Mouse (Mus musculus) MN1 (cell line): ENCODE data around the gene Olfr2.
"Not testable (repeated sequence)": the region's sequence is repeated elsewhere in the genome, so short reads cannot be mapped to it uniquely, and the experiment has no call there.

Experiments
- DNase-seq: peaks from one replicate; pipeline ENCODE4 v3.0.0-alpha.2; 2016; ENCODE audit warnings: low spot score

Olfr2 gene

DNA sequence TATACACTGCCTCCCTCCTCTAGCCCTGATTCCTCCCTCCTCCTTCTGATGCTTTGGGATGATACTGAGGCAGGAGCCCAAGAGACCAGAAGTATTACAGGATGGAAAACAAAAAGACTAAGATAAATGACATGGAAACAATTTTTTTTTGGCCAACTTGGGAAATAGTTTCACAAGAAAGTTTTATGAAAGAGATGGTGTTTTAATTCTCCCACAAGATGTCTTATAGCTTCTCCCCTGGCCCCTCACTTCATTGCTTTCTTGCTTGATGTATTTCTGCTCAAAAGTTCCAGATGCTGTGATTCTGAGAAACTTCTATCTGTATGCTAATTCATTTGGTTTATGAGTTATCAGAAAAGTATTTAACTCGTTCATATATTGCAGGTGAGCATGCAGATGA, at the start of gene Olfr2:
Olfr2 (minus strand) TSS at position 101 of the 400 bp plus-strand sequence.
- no peak for DNase-seq

- no peak for DNase-seq
Measured at GRCm38 (mm10) chr7:107047578-107047977, 41.7 kb upstream of the Olfr2 start.

DNA sequence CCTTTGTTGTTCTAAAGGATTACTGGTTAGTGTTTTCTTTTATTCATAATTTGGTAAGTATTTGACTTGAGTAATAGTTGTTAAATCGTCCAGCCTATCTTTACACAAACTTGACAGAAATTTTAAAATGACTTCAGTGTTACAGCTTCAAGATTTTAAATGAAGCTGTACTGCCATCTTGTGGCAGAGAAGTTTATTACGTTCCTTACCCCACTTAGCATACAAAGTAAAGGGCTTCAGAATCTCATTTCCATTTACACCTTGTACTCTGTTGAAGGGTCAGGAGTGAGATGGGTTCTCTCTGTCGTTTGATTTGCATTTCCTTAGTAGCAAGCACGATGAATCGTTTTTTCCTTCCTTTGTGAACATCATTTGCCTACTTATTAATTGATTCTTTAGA, 40.0 kb upstream of the Olfr2 start:
- DNase-seq = peak; percentile 63

DNA sequence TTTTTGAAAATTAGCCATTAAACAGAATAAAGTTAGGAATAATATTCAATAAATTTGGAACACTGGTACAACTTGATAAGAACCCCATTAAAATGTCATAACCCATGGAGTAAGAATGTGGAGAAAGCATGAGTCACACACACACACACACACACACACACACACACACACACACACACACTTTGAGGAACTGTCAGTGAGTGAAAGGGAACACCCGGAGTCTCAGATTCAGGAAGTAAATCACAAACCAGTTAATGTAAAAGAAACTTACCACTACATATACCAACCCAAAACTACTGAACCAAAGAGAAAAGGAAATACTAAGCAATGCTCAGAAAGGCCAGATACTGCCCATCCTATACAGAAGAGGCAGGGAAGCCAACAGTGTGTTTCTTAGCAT, 38.5 kb upstream of the Olfr2 start:
- no peak for DNase-seq

GRCm38 (mm10) chr7:107043136-107043535, 37.3 kb upstream of the Olfr2 start:
- DNase-seq = no peak

GRCm38 (mm10) chr7:107039934-107040563, 34.2 kb upstream of the Olfr2 start:
- no peak for DNase-seq

DNA sequence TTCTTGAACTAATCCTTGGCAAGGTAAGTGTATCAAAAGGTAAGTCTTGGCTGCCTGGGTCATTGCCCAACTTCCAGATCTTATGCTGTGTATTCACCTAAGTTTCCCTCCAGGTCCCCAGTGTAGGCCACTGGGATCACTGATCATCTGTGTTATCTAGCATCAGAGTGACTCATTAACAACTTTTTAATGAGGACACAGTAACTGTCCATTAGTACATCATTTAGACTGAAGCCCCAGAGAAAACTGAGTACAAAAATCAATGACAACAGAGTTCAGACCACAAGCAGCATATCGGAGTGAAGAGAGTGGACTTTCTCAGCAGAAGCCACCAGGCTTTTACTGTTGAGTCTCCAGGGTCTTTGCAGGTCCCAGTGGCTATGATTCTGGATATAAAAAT, 25.0 kb upstream of the Olfr2 start, which contains the start of gene Olfr713:
Olfr713 (plus strand) TSS at position 301 of the 400 bp plus-strand sequence.
- DNase-seq = no peak

GRCm38 (mm10) chr7:107004169-107004568, 1.7 kb downstream of the Olfr2 start:
- no peak for DNase-seq

DNA sequence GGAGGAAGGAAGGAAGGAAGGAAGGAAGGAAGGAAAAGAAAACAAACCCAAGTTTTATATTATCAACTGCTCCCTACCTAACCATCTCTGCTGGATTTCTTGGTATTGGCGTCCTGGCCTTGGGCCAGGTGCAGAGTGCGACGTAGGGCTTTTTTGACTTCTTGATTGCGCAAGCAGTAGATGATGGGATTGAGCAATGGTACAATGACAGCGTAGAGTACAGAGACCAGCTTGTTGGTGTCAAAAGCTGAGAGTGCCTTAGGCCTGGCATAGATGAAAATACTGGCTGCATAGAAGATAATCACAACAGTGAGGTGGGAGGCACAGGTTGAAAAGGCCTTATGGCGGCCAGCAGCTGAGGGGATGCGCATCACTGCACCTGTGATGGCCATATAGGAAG, 5.1 kb downstream of the Olfr2 start:
- DNase-seq = no peak

- no peak for DNase-seq
Measured at GRCm38 (mm10) chr7:106985236-106985635, 20.6 kb downstream of the Olfr2 start.

DNA sequence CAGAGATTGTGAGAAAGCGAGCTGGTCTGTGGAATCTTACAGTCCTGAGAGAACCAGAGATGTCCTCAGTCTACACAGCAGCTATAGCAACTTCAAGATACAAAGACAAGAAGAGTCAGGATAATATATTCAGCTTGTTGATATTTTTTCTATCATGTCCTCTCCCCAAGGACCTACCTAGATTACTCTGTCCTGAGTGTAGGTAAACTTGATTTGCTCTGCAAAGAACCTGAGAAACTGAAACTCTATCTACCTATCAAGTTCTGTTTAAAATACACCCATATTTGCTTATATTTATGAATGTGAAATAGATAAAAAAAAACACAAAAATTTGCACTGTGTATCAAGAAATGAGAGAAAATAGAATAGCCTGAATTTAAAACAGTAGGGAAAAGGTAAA, 30.5 kb downstream of the Olfr2 start, which contains the start of gene Olfr711:
Olfr711 (minus strand) TSS at position 101 of the 400 bp plus-strand sequence.
- no peak for DNase-seq

GRCm38 (mm10) chr7:106967503-106967902, 38.4 kb downstream of the Olfr2 start:
- DNase-seq = not testable (repeated sequence)

- DNase-seq = no peak
Measured at GRCm38 (mm10) chr7:106963837-106964236, 42.0 kb downstream of the Olfr2 start, which contains the start of gene Olfr6. Olfr6 (minus strand) TSS chr7:106963937.

DNA sequence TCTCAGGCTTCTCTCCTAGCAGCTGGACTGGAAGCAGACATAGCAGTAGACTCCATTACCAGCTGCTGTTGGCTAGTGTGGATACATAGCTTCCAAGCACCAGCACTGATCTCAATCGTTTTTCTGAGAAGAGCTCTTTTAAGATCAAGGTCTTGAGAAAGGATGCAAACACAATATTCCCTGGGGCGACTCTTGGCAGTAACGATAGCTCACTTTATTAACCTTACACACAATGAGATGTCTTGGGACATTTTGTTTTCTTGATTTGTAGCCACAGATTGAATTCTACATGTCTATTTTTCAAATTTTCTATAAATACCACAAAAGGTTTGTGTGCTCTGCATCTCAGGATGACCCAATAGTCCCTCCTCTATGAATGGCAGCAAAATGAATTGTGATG, 57.7 kb downstream of the Olfr2 start, which contains the start of gene Olfr710:
Olfr710 (minus strand) TSS at position 101 of the 400 bp plus-strand sequence.
- DNase-seq = no peak
